Mouse (Mus musculus): ENCODE measurements around the gene Ipo7.

DNA sequence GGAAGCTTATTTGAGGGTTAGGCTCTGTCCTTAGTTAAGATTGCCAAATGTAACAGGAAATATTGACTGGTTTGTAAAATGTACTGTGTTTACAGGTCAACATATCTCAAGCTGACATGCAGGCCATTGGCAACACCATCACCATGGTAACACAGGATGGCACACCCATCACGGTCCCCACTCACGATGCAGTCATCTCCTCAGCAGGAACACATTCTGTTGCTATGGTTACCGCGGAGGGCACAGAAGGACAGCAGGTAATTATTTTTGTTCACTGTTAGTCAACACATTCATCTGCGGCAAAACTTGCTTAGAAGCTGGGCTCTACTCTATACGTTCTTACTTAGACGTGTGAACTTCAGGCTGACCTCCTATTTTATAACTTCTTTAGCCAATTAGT, 73.6 kb downstream of the Ipo7 start:
- TF ChIP-seq CTCF (IDR thresholded peaks at IDR 0.05; ENCODE audit: extremely low read depth, insufficient read depth, insufficient read length, insufficient replicate concordance), result no peak
- no peak for TF ChIP-seq POLR2A (IDR thresholded peaks at IDR 0.05; ENCODE audit: low read depth, low read length)
